Mouse (Mus musculus) lung, postnatal 0 days (tissue): ENCODE data around the gene Tmem100.

Experiments used
- CTCF ChIP-seq: IDR thresholded peaks from 2 replicates; pipeline ENCODE4 v1.5.1; 2016; ENCODE audit warnings: antibody characterized with exemption, mild to moderate bottlenecking
- EP300 ChIP-seq: IDR thresholded peaks from 2 replicates; pipeline ENCODE4 v1.6.1; 2016; ENCODE audit warnings: antibody characterized with exemption, mild to moderate bottlenecking, control low read depth

DNA sequence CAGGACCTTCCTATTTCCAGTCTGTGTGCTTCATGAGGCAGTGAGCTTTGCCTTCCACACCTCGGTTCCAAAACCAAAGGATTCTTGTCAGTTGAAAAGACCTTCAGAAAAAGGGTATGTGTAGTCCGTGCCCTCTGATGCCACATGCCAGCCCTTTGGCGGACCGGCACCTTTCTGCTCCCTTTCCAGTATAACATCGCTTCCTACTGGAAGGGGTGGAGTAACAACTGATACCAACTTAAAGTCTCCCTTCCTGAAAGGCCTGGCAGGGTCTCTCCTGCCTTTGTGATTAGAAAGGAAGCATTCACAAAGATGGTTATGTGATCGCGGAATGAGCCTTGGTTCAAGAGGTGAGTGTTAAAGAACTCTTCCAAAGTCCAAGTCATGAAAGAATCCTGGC is 19.9 kb downstream of the Tmem100 start:
- TF ChIP-seq CTCF (no peak), EP300 (peak; percentile 83)
